Mouse (Mus musculus) cerebellum, adult (tissue): Measurements from ENCODE around the gene Atp6v1g1.

Source experiments
- ATAC-seq: cut with Nextera tagmentation; 2 replicates; pipeline ENCODE4 v1.9.2; 2017; ENCODE audit warnings: mild to moderate bottlenecking, moderate library complexity, mixed read lengths; ENCODE audit not compliant: insufficient number of reproducible peaks, low FRiP score, low TSS enrichment

Gene Atp6v1g1

DNA sequence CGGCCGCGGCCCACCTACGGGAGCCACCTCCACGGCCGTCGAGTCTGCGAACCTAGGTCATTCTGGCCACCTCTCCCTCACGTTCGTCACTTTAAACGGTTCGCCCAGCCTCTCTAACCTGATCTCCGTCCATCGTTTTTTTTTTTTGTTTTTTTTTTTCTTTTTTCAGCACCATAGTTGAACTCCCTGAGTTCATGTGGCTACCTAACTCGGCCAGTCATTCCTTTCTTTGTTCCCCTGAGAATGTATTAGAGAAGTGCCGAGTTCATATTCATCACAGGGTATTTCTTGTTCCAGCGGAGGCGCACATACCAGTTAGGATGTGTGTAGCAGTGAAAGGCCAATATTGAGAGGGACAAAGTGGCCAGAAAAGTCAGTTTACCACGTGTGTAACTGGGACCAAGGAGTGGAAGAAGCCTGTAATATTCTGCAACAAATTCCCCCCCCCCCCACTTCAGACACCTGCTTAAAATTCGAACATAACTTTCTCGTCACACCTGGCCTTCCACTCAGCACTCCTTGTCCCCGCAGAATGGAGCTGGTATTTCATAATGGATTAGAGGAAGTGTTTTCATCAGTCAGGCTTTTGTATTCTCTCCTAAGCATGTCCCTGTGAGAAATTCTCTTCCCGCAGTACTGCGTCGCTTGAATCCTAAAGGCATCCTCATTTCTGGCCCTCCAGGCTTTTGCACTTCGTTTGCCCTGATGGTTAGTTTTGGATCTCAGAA, 823 bp downstream of the Atp6v1g1 start:
- ATAC-seq, result no peak

- no peak for ATAC-seq
Observed at GRCm38 (mm10) chr4:63546441-63547055, 2.0 kb downstream of the Atp6v1g1 start.

DNA sequence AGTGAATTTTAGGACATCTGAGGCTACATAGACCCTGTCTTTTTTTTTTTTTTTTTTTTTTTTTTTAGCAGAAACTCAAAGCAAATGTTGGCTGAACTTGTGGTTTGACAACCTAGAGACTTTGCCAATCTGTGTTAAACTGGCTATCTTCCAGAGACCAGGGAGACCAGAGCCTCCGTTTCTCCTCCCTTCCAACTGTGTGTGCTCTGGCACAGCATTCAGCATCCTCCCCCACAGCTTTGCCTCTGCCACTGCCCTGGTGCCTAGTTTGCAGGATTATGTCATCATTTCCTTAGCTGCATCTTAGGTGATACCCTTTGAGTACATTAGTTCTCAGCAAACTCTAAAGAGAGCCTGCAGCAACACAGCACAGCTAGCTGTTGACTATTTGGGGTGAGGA, 3.2 kb downstream of the Atp6v1g1 start:
- ATAC-seq, result no peak

- ATAC-seq, result no peak
Observed at GRCm38 (mm10) chr4:63548491-63548890, 3.9 kb downstream of the Atp6v1g1 start.

DNA sequence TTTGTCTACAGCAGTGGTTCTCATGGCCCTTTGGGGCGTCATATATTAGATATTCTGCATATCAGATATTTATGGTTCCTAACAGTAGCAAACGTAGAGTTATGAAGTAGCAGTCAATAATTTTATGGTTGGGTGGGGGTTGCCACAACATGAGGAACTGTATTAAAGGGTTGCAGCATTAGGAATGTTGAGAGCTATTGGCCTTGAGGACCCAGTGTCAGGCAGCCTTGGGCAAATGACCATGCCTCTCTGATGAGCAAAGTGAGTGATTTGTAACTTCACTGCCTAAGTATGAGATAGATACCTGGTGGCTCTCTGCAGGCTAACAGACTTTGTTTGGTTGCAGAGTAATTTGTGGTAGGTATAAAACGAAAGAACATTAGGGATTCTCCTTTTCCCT, 6.3 kb downstream of the Atp6v1g1 start:
- no peak for ATAC-seq

GRCm38 (mm10) chr4:63552865-63553264, 8.3 kb downstream of the Atp6v1g1 start:
- no peak for ATAC-seq

- ATAC-seq, result no peak
Observed at GRCm38 (mm10) chr4:63553789-63554576, 9.4 kb downstream of the Atp6v1g1 start.

DNA sequence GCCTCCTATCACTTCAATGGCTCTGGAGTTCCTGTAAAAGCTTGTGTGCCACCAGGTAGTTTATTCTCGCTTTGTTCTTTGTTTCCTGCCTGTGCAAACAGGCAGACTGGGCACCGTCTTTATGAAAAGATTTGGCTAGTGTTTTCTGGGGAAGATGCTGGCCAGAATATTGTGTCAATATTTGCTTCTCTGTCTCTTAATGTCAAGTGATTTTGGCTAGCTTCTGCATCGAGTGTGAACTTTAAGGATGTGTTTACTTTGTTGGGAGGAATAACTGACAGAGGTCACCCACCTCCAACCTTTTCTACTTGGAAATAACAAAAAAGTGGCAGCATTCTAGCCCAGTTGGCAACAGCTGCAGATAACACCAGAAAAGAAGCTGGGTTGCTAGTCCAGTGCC, 10.0 kb downstream of the Atp6v1g1 start:
- ATAC-seq, result no peak

GRCm38 (mm10) chr4:63555111-63555510, 10.5 kb downstream of the Atp6v1g1 start:
- ATAC-seq, result no peak

DNA sequence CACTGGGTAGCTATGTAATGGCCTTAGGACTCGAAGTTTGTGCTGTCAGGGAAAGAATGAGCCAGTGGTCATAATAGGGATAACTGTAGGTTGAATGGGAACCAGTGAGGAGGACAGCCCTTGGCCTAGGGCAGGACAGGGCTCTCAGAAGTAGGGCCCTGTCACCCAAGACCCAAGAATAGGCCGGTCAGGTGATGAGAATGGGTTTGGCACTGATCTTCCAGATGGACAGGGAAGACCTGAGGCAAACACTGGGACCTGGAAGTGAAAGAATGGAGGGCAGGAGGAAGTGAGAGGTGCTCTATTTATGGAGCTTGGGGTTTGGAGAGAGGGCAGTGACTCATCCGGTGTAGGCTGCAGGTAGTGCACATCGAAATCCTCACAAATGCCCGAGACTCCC, 12.1 kb downstream of the Atp6v1g1 start:
- no peak for ATAC-seq

- no peak for ATAC-seq
Observed at GRCm38 (mm10) chr4:63557124-63558059, 12.8 kb downstream of the Atp6v1g1 start.

- ATAC-seq, result peak; percentile 83
Observed at GRCm38 (mm10) chr4:63558407-63559081, 14.0 kb downstream of the Atp6v1g1 start, which contains the start of gene Tmem268. TSS of gene Tmem268 (plus strand) at chr4:63558781.

GRCm38 (mm10) chr4:63559127-63559697, 14.6 kb downstream of the Atp6v1g1 start:
- peak; percentile 4; the same call in 1 of the 2 replicates for ATAC-seq

- ATAC-seq, result no peak
Observed at GRCm38 (mm10) chr4:63560079-63560478, 15.5 kb downstream of the Atp6v1g1 start.

DNA sequence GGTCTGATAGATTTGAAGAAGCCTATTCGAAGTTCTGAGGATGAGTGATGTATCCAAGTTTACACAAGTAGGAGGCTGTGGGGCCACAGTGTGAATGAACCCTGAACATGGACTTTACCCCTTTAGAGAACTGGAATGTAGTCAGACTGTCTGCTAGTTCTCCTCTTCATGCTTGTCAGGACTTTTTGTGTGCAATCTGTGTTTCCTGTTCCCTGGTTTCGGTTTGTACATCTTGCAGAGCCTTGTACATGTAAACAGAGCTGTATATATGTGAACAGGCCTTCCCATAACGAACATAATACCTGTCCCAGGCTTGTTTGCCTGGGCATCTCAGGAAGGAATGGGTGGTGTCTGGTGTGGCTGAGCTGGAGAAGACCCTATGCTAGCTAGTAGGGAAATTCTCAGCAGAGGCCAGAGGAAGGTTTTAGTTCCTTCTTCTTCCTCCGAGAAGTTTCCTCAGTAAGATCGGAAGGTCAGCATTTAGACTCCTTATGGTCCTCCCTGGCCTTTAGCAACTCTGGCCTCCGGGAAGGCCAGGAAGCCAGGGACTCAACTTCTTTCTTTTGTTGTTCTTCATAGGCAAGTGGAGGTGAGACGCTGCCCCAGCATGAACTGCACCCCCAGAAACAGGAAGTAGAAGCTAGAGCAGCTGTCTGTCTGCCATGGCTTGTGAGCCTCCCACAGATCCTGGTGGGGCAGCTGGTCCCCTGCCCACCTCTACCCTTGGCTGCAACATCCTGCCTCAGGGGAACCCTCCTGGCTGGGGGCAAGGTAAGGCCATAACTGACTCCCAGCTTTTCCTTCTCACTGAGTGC, 17.5 kb downstream of the Atp6v1g1 start:
- no peak for ATAC-seq

- no peak for ATAC-seq
Observed at GRCm38 (mm10) chr4:63562742-63563141, 18.2 kb downstream of the Atp6v1g1 start.

DNA sequence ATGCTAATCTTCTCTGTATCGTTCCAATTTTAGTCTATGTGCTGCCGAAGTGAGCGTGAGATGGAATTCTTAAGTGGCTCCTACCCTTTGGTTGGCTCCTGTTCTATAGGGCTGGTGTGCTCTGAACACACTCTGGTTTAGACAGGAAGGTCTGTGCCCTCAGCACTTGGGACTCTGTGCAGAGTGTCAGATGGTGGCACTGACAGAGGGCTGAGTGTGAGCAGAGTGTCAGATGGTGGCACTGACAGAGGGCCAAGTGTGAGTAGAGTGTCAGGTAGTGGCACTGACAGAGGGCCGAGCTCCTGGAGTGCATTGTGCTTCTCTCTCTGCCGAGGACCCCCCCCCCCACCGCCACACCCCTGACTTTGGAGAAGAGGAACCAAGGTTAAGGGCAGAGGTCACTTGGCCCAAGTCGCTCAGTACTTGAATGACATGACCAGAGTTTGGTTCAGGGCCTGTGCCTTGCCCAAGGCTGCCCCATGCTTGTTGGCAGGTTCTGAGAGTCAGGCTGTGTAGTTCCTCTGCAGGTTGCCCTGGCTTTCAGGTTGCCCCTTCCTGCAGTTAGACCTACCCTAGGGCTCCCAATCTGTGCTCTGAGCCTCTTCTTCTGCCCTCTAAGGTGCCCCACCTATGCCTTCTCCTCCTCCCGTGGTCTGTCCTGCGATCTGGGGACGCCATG, 23.3 kb downstream of the Atp6v1g1 start:
- no peak for ATAC-seq

GRCm38 (mm10) chr4:63569322-63569721, 24.8 kb downstream of the Atp6v1g1 start:
- no peak for ATAC-seq
